Mouse (Mus musculus): ENCODE measurements around the gene Shisa4.

Shisa4 gene

GRCm38 (mm10) chr1:135367005-135367404 lies 8.0 kb downstream of the Shisa4 start:
- no peak for DNase-seq (ENCODE audit: low spot score in 2 of 2)

- DNase-seq (ENCODE audit: low spot score in 2 of 2), result no peak
Measured at GRCm38 (mm10) chr1:135366380-135366779, 8.7 kb downstream of the Shisa4 start.

- DNase-seq (ENCODE audit: low spot score in 2 of 2), result no peak
Measured at GRCm38 (mm10) chr1:135363446-135363845, 11.6 kb downstream of the Shisa4 start.

- no peak for DNase-seq (ENCODE audit: low spot score in 2 of 2)
Measured at GRCm38 (mm10) chr1:135362115-135362514, 12.9 kb downstream of the Shisa4 start.

- DNase-seq (ENCODE audit: low spot score in 2 of 2), result no peak
Measured at GRCm38 (mm10) chr1:135361491-135361890, 13.5 kb downstream of the Shisa4 start.

- no peak for DNase-seq (ENCODE audit: low spot score in 2 of 2)
Measured at GRCm38 (mm10) chr1:135359071-135359470, 16.0 kb downstream of the Shisa4 start.

GRCm38 (mm10) chr1:135351953-135352352 lies 23.1 kb downstream of the Shisa4 start:
- DNase-seq (ENCODE audit: low spot score in 2 of 2), result peak; percentile 58 to 65

- DNase-seq (ENCODE audit: low spot score in 2 of 2), result peak; percentile 39 to 59
Measured at GRCm38 (mm10) chr1:135347498-135348169, 27.4 kb downstream of the Shisa4 start.

GRCm38 (mm10) chr1:135346891-135347290 lies 28.1 kb downstream of the Shisa4 start:
- no peak for DNase-seq (ENCODE audit: low spot score in 2 of 2)

- DNase-seq (ENCODE audit: low spot score in 2 of 2), result no peak
Measured at GRCm38 (mm10) chr1:135344026-135344425, 31.0 kb downstream of the Shisa4 start.

- DNase-seq (ENCODE audit: low spot score in 2 of 2), result no peak
Measured at GRCm38 (mm10) chr1:135341947-135342346, 33.1 kb downstream of the Shisa4 start.

- DNase-seq (ENCODE audit: low spot score in 2 of 2), result no peak
Measured at GRCm38 (mm10) chr1:135330578-135330977, 44.5 kb downstream of the Shisa4 start.

GRCm38 (mm10) chr1:135328368-135328767 lies 46.7 kb downstream of the Shisa4 start:
- no peak for DNase-seq (ENCODE audit: low spot score in 2 of 2)

GRCm38 (mm10) chr1:135325934-135326333 lies 49.1 kb downstream of the Shisa4 start:
- DNase-seq (ENCODE audit: low spot score in 2 of 2), result no peak

GRCm38 (mm10) chr1:135324571-135324970 lies 50.5 kb downstream of the Shisa4 start, which contains the start of gene Lmod1:
Lmod1 (plus strand) TSS chr1:135324807.
- no peak for DNase-seq (ENCODE audit: low spot score in 2 of 2)

GRCm38 (mm10) chr1:135323367-135323901 lies 51.6 kb downstream of the Shisa4 start:
- no peak for DNase-seq (ENCODE audit: low spot score in 2 of 2)
